Mouse (Mus musculus): ENCODE measurements at regions not wholly inside any gene's neighbourhood (a gene's known extent, or its start where the extent isn't known, plus 50 kb on each side); places are given as distances from the start of the nearest gene placed in this dataset.

DNA sequence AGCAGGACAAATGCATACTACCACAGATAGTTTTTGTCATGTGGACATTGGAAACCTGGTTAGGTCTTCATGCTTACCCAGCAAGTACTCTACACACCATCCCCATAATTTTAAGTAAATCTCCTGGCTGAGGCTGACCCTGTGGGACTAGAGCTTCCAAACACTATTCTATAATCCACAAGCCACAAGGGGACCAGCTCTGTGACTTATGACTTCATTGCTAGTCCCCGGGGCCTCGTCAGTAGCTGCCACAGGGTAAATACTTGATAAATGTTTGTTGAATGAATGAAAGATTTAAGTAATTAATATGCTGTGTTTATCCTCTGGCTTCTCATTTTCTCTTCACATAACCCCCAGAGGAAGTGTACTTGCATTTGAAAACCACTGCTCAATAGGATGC, 423.0 kb downstream of the Cbln4 start:
- TF ChIP-seq CHD2 (IDR thresholded peaks at IDR 0.05; ENCODE audit: low read length) (no peak), MAFK (IDR thresholded peaks at IDR 0.05; ENCODE audit: insufficient replicate concordance, low read length) (no peak), GABPA (IDR thresholded peaks at IDR 0.05; ENCODE audit: insufficient replicate concordance, low read depth, low read length) (no peak), ZC3H11A (IDR thresholded peaks at IDR 0.05; ENCODE audit: low read depth, low read length) (no peak), SMC3 (IDR thresholded peaks at IDR 0.05; ENCODE audit: low read depth, low read length) (no peak)
- Histone ChIP-seq H3K27ac (ENCODE audit: insufficient read depth, low read depth) (no peak overlapping the region), H3K36me3 (replicated peaks in 1 of 2; ENCODE audit: control insufficient read depth in 1 of 2, insufficient read depth in 1 of 2, low read length in 1 of 2) (no peaks in the 10 kb centered on the region), H3K9me3 (replicated peaks; ENCODE audit: low read length) (peaks cover 68% of the 10 kb centered on the region), H3K79me2 (replicated peaks; ENCODE audit: control insufficient read depth, extremely low read depth, insufficient read depth, poor library complexity, severe bottlenecking) (no peaks in the 10 kb centered on the region), H3K4me3 (replicated peaks in 1 of 3; ENCODE audit: low read depth in 2 of 3, low read length in 2 of 3, poor library complexity in 1 of 3) (no peak overlapping the region), H3K4me2 (ENCODE audit: insufficient read depth, low read depth, poor library complexity, severe bottlenecking) (no peak overlapping the region), H3K27me3 (replicated peaks) (no peaks in the 10 kb centered on the region), H3K4me1 (ENCODE audit: control insufficient read depth in 1 of 2, insufficient read depth in 2 of 2) (no peaks in the 10 kb centered on the region), H3K9ac (ENCODE audit: insufficient read depth, low read depth) (no peak overlapping the region)
- dilution Hi-C loops (cut with MboI; ENCODE audit: extremely low pct_ligation_motif_present, extremely low pct_unique_long_range_greater_than_20kb, low sequenced_read_pairs) (no loop called here), in situ Hi-C loops (cut with MboI; ENCODE audit: low pct_ligation_motif_present, low pct_unique_long_range_greater_than_20kb, low sequenced_read_pairs) (no loop called here)
- no peak for DNase-seq (ENCODE audit: extremely low read depth)

DNA sequence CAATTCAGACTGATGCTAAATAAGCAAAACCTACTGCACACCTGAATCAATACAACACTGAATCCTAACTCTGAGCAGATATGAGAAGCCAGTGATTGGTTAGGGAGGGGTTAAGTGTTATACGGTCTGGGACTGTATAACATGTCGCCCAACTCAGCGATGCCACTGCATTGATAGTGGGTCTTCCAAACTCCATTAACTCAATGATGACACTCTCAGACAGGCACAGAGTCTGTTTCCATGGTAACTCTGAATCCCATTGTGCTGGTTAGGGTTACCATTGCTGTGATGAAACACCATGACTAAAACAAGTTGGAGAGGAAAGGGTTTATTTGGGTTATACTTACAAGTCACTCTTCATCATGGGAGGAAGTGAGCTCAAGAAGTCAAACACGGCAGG, 424.5 kb downstream of the Cbln4 start:
- H3K36me3 ChIP-seq (replicated peaks in 1 of 2; ENCODE audit: control insufficient read depth in 1 of 2, insufficient read depth in 1 of 2, low read length in 1 of 2), result no peaks in the 10 kb centered on the region
- peaks cover 67% of the 10 kb centered on the region for H3K9me3 ChIP-seq (replicated peaks; ENCODE audit: low read length)
- no peak for DNase-seq (ENCODE audit: extremely low read depth)
- no peak overlapping the region for H3K9ac ChIP-seq (ENCODE audit: insufficient read depth, low read depth)
- no peak for TF ChIP-seq SIN3A (IDR thresholded peaks at IDR 0.05; ENCODE audit: low read length)
- no peak overlapping the region for H3K4me3 ChIP-seq (replicated peaks in 1 of 3; ENCODE audit: low read depth in 2 of 3, low read length in 2 of 3, poor library complexity in 1 of 3)
- dilution Hi-C loops (cut with MboI; ENCODE audit: extremely low pct_ligation_motif_present, extremely low pct_unique_long_range_greater_than_20kb, low sequenced_read_pairs) (no loop called here), in situ Hi-C loops (cut with MboI; ENCODE audit: low pct_ligation_motif_present, low pct_unique_long_range_greater_than_20kb, low sequenced_read_pairs) (no loop called here)
- H3K4me2 ChIP-seq (ENCODE audit: insufficient read depth, low read depth, poor library complexity, severe bottlenecking), result no peak overlapping the region
- no peaks in the 10 kb centered on the region for H3K79me2 ChIP-seq (replicated peaks; ENCODE audit: control insufficient read depth, extremely low read depth, insufficient read depth, poor library complexity, severe bottlenecking)
- no peak overlapping the region for H3K27ac ChIP-seq (ENCODE audit: insufficient read depth, low read depth)
- no peaks in the 10 kb centered on the region for H3K27me3 ChIP-seq (replicated peaks)
- H3K4me1 ChIP-seq (ENCODE audit: control insufficient read depth in 1 of 2, insufficient read depth in 2 of 2), result no peaks in the 10 kb centered on the region

DNA sequence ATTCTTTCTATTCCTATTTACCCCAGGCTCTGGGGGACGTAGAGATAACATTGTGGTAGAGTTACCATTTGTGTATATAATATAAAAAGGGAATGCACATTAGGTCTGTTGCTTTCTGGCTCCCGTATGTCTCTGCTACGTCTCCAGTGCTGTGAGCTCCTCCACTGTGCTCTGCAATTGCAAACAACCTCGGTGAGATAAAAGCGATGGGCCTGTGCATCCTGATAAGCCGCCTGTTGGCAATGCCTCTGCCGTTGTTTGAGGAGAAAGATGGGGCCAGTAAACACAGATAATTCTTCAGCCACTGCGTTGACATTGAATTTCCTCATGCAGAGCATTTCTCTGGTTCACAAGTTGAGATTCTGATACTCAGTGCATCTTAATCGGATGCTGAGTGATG, 424.9 kb downstream of the Cbln4 start:
- TF ChIP-seq PAX5 (IDR thresholded peaks at IDR 0.05; ENCODE audit: low read length), result no peak
- no peak for TF ChIP-seq NELFE (IDR thresholded peaks at IDR 0.05; ENCODE audit: low read depth, low read length)
- no peak for TF ChIP-seq CHD2 (IDR thresholded peaks at IDR 0.05; ENCODE audit: low read length)
- TF ChIP-seq TBP (conservative IDR thresholded peaks at IDR 0.05; ENCODE audit: low read depth, low read length), result no peak
- TF ChIP-seq MAZ (IDR thresholded peaks at IDR 0.05; ENCODE audit: low read depth, low read length), result no peak
- no peak for TF ChIP-seq GABPA (IDR thresholded peaks at IDR 0.05; ENCODE audit: insufficient replicate concordance, low read depth, low read length)
- TF ChIP-seq MAFK (IDR thresholded peaks at IDR 0.05; ENCODE audit: insufficient replicate concordance, low read length), result no peak
- TF ChIP-seq SMC3 (IDR thresholded peaks at IDR 0.05; ENCODE audit: low read depth, low read length), result no peak
- TF ChIP-seq ZC3H11A (IDR thresholded peaks at IDR 0.05; ENCODE audit: low read depth, low read length), result no peak
- TF ChIP-seq NRF1 (IDR thresholded peaks at IDR 0.05; ENCODE audit: low read depth, low read length), result no peak
- no peak for TF ChIP-seq E2F4 (IDR thresholded peaks at IDR 0.05; ENCODE audit: insufficient replicate concordance, low read depth, low read length)
- TF ChIP-seq CHD1 (IDR thresholded peaks at IDR 0.05; ENCODE audit: low read depth, low read length), result no peak
- in situ Hi-C loops (cut with MboI; ENCODE audit: low pct_ligation_motif_present, low pct_unique_long_range_greater_than_20kb, low sequenced_read_pairs), result no loop called here

More for the DNA sequence above, 424.9 kb downstream of the Cbln4 start:
- no peak overlapping the region for H3K9ac ChIP-seq (ENCODE audit: insufficient read depth, low read depth)
- no peak overlapping the region for H3K4me2 ChIP-seq (ENCODE audit: insufficient read depth, low read depth, poor library complexity, severe bottlenecking)
- DNase-seq (ENCODE audit: extremely low read depth), result no peak
- H3K36me3 ChIP-seq (replicated peaks in 1 of 2; ENCODE audit: control insufficient read depth in 1 of 2, insufficient read depth in 1 of 2, low read length in 1 of 2), result no peaks in the 10 kb centered on the region
- dilution Hi-C loops (cut with MboI; ENCODE audit: extremely low pct_ligation_motif_present, extremely low pct_unique_long_range_greater_than_20kb, low sequenced_read_pairs), result no loop called here
- H3K79me2 ChIP-seq (replicated peaks; ENCODE audit: control insufficient read depth, extremely low read depth, insufficient read depth, poor library complexity, severe bottlenecking), result no peaks in the 10 kb centered on the region
- H3K4me1 ChIP-seq (ENCODE audit: control insufficient read depth in 1 of 2, insufficient read depth in 2 of 2), result no peaks in the 10 kb centered on the region
- H3K4me3 ChIP-seq (replicated peaks in 1 of 3; ENCODE audit: low read depth in 2 of 3, low read length in 2 of 3, poor library complexity in 1 of 3), result no peak overlapping the region
- H3K27me3 ChIP-seq (replicated peaks), result no peaks in the 10 kb centered on the region
- no peak overlapping the region for H3K27ac ChIP-seq (ENCODE audit: insufficient read depth, low read depth)
- peaks cover 69% of the 10 kb centered on the region for H3K9me3 ChIP-seq (replicated peaks; ENCODE audit: low read length)

Measured in CH12.LX (cell line).